Mouse (Mus musculus) forebrain, embryonic 12.5 days (tissue): ENCODE measurements around the gene Ninj2. TPM values are rescaled to one million over a fixed set of nuclear protein-coding genes. Genes with fewer than 3 reads are reported as not detected.

Experiments
- ATAC-seq: fragments of 200-750 bp; cut with Nextera tagmentation; 2 replicates; pipeline ENCODE4 v1.8.0; 2017; ENCODE audit warnings: moderate TSS enrichment; ENCODE audit not compliant: low FRiP score
- H3K27ac ChIP-seq: fragments of 300-500 bp; sonication (generic); 2 replicates; pipeline ENCODE4 v1.5.1; 2016; ENCODE audit warnings: mild to moderate bottlenecking
- H3K27me3 ChIP-seq: fragments of 300-500 bp; sonication (generic); 2 replicates; pipeline ENCODE4 v1.6.1; 2016; ENCODE audit warnings: mild to moderate bottlenecking
- H3K36me3 ChIP-seq: fragments of 300-500 bp; sonication (generic); replicated peaks from 2 replicates; pipeline ENCODE4 v1.6.1; 2016; ENCODE audit warnings: mild to moderate bottlenecking
- H3K4me1 ChIP-seq: fragments of 300-500 bp; sonication (generic); 2 replicates; pipeline ENCODE4 v1.6.1; 2016
- H3K4me2 ChIP-seq: fragments of 300-500 bp; sonication (generic); 2 replicates; pipeline ENCODE4 v1.6.1; 2016; ENCODE audit warnings: mild to moderate bottlenecking, moderate library complexity
- H3K4me3 ChIP-seq: fragments of 300-500 bp; sonication (generic); replicated peaks from 2 replicates; pipeline ENCODE4 v1.5.1; 2016; ENCODE audit warnings: mild to moderate bottlenecking
- H3K9ac ChIP-seq: fragments of 300-500 bp; sonication (generic); 2 replicates; pipeline ENCODE4 v1.6.1; 2016; ENCODE audit warnings: mild to moderate bottlenecking
- H3K9me3 ChIP-seq: fragments of 300-500 bp; sonication (generic); 2 replicates; pipeline ENCODE4 v1.6.1; 2016
- WGBS: fragments of 180-500 bp; shearing (Covaris S2); methylation state at CpG from one replicate; pipeline ENCODE4 v1.1.7; 2016; 5-methylcytosine and 5-hydroxymethylcytosine counted together
- polyA plus RNA-seq: library from polyadenylated mRNA; unstranded; fragments of >200 nt; fragmentation: Nextera tagmentation; extraction: Ambion mirVana; gene quantifications from 2 replicates; pipeline ENCODE4 v1.2.1, GENCODE M21; 2016

Gene Ninj2
- polyA plus RNA-seq, 1 experiment from 2014 or later: not detected

GRCm38 (mm10) chr6:120114698-120115097, 21.5 kb downstream of the Ninj2 start:
- peaks cover 22% of the 10 kb centered on the region for H3K4me1 ChIP-seq
- H3K9me3 ChIP-seq: no peaks in the 10 kb centered on the region
- no peaks in the 10 kb centered on the region for H3K27me3 ChIP-seq
- H3K9ac ChIP-seq: no peak overlapping the region
- H3K4me3 ChIP-seq: no peak overlapping the region
- no peaks in the 10 kb centered on the region for H3K36me3 ChIP-seq
- H3K27ac ChIP-seq: peak overlapping the region; percentile 50; the same call in 1 of the 2 replicates
- WGBS: 22% methylated on average over 7 of the region's 7 CpGs
- no peak for ATAC-seq
- H3K4me2 ChIP-seq: no peak overlapping the region

- H3K4me3 ChIP-seq: no peak overlapping the region
- no peak overlapping the region for H3K27ac ChIP-seq
- ATAC-seq: no peak
- WGBS: 34% methylated on average over 3 of the region's 3 CpGs
- no peaks in the 10 kb centered on the region for H3K36me3 ChIP-seq
- H3K9ac ChIP-seq: no peak overlapping the region
- H3K27me3 ChIP-seq: no peaks in the 10 kb centered on the region
- no peaks in the 10 kb centered on the region for H3K9me3 ChIP-seq
- no peak overlapping the region for H3K4me2 ChIP-seq
- H3K4me1 ChIP-seq: peaks cover 22% of the 10 kb centered on the region
Observed at GRCm38 (mm10) chr6:120115443-120115842, 22.3 kb downstream of the Ninj2 start.

GRCm38 (mm10) chr6:120119824-120120223, 26.7 kb downstream of the Ninj2 start:
- ATAC-seq: no peak
- no peak overlapping the region for H3K9ac ChIP-seq
- no peaks in the 10 kb centered on the region for H3K27me3 ChIP-seq
- H3K4me1 ChIP-seq: peaks cover 3% of the 10 kb centered on the region
- H3K9me3 ChIP-seq: no peaks in the 10 kb centered on the region
- H3K36me3 ChIP-seq: no peaks in the 10 kb centered on the region
- no peak overlapping the region for H3K4me2 ChIP-seq
- no peak overlapping the region for H3K4me3 ChIP-seq
- H3K27ac ChIP-seq: no peak overlapping the region
- WGBS: 82% methylated on average over 5 of the region's 5 CpGs

GRCm38 (mm10) chr6:120124688-120125087, 31.5 kb downstream of the Ninj2 start:
- ATAC-seq: no peak
- WGBS: 92% methylated on average over 7 of the region's 7 CpGs
- H3K36me3 ChIP-seq: no peaks in the 10 kb centered on the region
- no peak overlapping the region for H3K27ac ChIP-seq
- no peaks in the 10 kb centered on the region for H3K27me3 ChIP-seq
- no peaks in the 10 kb centered on the region for H3K4me1 ChIP-seq
- H3K4me2 ChIP-seq: no peak overlapping the region
- no peak overlapping the region for H3K9ac ChIP-seq
- no peaks in the 10 kb centered on the region for H3K9me3 ChIP-seq
- H3K4me3 ChIP-seq: no peak overlapping the region

GRCm38 (mm10) chr6:120126456-120126855, 33.3 kb downstream of the Ninj2 start:
- H3K27me3 ChIP-seq: no peaks in the 10 kb centered on the region
- no peak overlapping the region for H3K4me2 ChIP-seq
- H3K4me3 ChIP-seq: no peak overlapping the region
- H3K9ac ChIP-seq: no peak overlapping the region
- H3K4me1 ChIP-seq: no peaks in the 10 kb centered on the region
- ATAC-seq: no peak
- 88% methylated on average over 8 of the region's 8 CpGs for WGBS
- no peaks in the 10 kb centered on the region for H3K36me3 ChIP-seq
- no peaks in the 10 kb centered on the region for H3K9me3 ChIP-seq
- H3K27ac ChIP-seq: no peak overlapping the region

GRCm38 (mm10) chr6:120127321-120127720, 34.2 kb downstream of the Ninj2 start:
- no peak overlapping the region for H3K9ac ChIP-seq
- H3K9me3 ChIP-seq: no peaks in the 10 kb centered on the region
- no peaks in the 10 kb centered on the region for H3K27me3 ChIP-seq
- no peak overlapping the region for H3K4me2 ChIP-seq
- H3K36me3 ChIP-seq: no peaks in the 10 kb centered on the region
- H3K4me3 ChIP-seq: no peak overlapping the region
- H3K4me1 ChIP-seq: no peaks in the 10 kb centered on the region
- no peak for ATAC-seq
- no peak overlapping the region for H3K27ac ChIP-seq
- 94% methylated on average over 7 of the region's 7 CpGs for WGBS

- ATAC-seq: no peak
Observed at GRCm38 (mm10) chr6:120134748-120135147, 41.6 kb downstream of the Ninj2 start.

GRCm38 (mm10) chr6:120145439-120145838, 52.3 kb downstream of the Ninj2 start:
- no peak for ATAC-seq
- 94% methylated on average over 1 of the region's 1 CpGs for WGBS

More at GRCm38 (mm10) chr6:120134748-120135147, 41.6 kb downstream of the Ninj2 start:
- H3K4me2 ChIP-seq: no peak overlapping the region
- H3K27me3 ChIP-seq: no peaks in the 10 kb centered on the region
- no peaks in the 10 kb centered on the region for H3K4me1 ChIP-seq
- no peaks in the 10 kb centered on the region for H3K36me3 ChIP-seq
- 83% methylated on average over 4 of the region's 4 CpGs for WGBS
- no peak overlapping the region for H3K27ac ChIP-seq
- no peak overlapping the region for H3K9ac ChIP-seq
- H3K9me3 ChIP-seq: no peaks in the 10 kb centered on the region
- H3K4me3 ChIP-seq: no peak overlapping the region

GRCm38 (mm10) chr6:120146676-120147075, 53.5 kb downstream of the Ninj2 start:
- H3K4me2 ChIP-seq: no peak overlapping the region
- 71% methylated on average over 10 of the region's 10 CpGs for WGBS

More at GRCm38 (mm10) chr6:120145439-120145838, 52.3 kb downstream of the Ninj2 start:
- Histone ChIP-seq H3K36me3 (no peaks in the 10 kb centered on the region), H3K9ac (no peak overlapping the region), H3K4me3 (no peak overlapping the region), H3K9me3 (no peaks in the 10 kb centered on the region), H3K4me1 (peaks cover 3% of the 10 kb centered on the region; the same call in 1 of the 2 replicates), H3K4me2 (no peak overlapping the region), H3K27me3 (no peaks in the 10 kb centered on the region), H3K27ac (no peak overlapping the region)

GRCm38 (mm10) chr6:120147411-120147810, 54.3 kb downstream of the Ninj2 start:
- Histone ChIP-seq H3K36me3 (no peaks in the 10 kb centered on the region), H3K4me3 (no peak overlapping the region), H3K4me2 (no peak overlapping the region), H3K27ac (no peak overlapping the region), H3K27me3 (no peaks in the 10 kb centered on the region), H3K9ac (no peak overlapping the region), H3K4me1 (peaks cover 3% of the 10 kb centered on the region; the same call in 1 of the 2 replicates), H3K9me3 (no peaks in the 10 kb centered on the region)
- ATAC-seq: no peak
- 60% methylated on average over 8 of the region's 8 CpGs for WGBS

More at GRCm38 (mm10) chr6:120146676-120147075, 53.5 kb downstream of the Ninj2 start:
- no peak for ATAC-seq
- H3K4me1 ChIP-seq: peaks cover 3% of the 10 kb centered on the region; the same call in 1 of the 2 replicates
- H3K27me3 ChIP-seq: no peaks in the 10 kb centered on the region
- no peaks in the 10 kb centered on the region for H3K36me3 ChIP-seq
- H3K9ac ChIP-seq: no peak overlapping the region
- no peak overlapping the region for H3K27ac ChIP-seq
- H3K9me3 ChIP-seq: no peaks in the 10 kb centered on the region
- H3K4me3 ChIP-seq: no peak overlapping the region

GRCm38 (mm10) chr6:120148716-120149392, 55.7 kb downstream of the Ninj2 start:
- Histone ChIP-seq H3K9me3 (no peaks in the 10 kb centered on the region), H3K9ac (no peak overlapping the region), H3K27me3 (no peaks in the 10 kb centered on the region), H3K4me3 (no peak overlapping the region), H3K27ac (no peak overlapping the region), H3K4me2 (no peak overlapping the region), H3K36me3 (no peaks in the 10 kb centered on the region), H3K4me1 (peaks cover 3% of the 10 kb centered on the region; the same call in 1 of the 2 replicates)
- no peak for ATAC-seq
- WGBS: 90% methylated on average over 12 of the region's 12 CpGs

- Histone ChIP-seq H3K4me3 (no peak overlapping the region), H3K9ac (no peak overlapping the region), H3K4me2 (no peak overlapping the region), H3K36me3 (no peaks in the 10 kb centered on the region), H3K27ac (no peak overlapping the region), H3K9me3 (no peaks in the 10 kb centered on the region), H3K27me3 (no peaks in the 10 kb centered on the region), H3K4me1 (peaks cover 3% of the 10 kb centered on the region; the same call in 1 of the 2 replicates)
- WGBS: 79% methylated on average over 12 of the region's 12 CpGs
- ATAC-seq: no peak
Observed at GRCm38 (mm10) chr6:120149458-120150120, 56.4 kb downstream of the Ninj2 start.
